Mouse (Mus musculus) frontal cortex, postnatal 25 days (tissue): Measurements from ENCODE around the gene Thada.

ENCODE experiments used
- DNase-seq, 2 experiments: peaks; one replicate each; pipeline ENCODE4 v3.0.0; 2022; ENCODE audit warnings: low spot score in 2 of 2

Thada gene

DNA sequence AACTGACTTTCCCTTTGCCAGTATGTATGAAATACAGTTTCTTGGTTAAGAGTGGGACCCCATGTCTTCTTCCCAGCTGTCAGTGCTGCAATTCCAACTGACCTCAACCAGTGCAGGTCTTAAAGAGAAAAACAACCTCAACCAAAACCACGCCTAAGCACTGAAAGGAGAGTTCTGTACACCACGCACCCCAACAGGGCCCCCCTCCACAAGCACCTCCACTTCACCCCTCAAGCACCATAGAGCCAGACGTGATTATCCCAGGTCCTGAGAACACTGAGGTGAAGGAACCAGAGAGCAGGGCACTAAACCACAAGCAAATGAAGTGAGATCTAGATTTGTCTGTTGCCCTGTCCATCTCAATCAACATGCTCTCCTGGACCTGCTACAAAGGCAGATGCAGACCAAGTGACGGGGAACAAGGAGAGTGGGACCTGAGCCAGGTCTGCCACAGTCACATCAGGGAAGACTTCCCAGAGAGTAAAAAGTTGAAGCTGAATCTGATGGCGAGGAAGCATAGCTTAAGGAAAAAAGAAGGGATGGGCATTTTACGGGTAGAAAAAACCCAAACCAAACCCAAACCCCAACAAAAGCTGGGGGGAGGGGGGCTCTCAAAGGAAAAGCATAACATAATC is 93.5 kb downstream of the Thada start:
- no peak for DNase-seq

- no peak for DNase-seq
Measured at GRCm38 (mm10) chr17:84370385-84370784, 95.6 kb downstream of the Thada start.

- no peak for DNase-seq
Measured at GRCm38 (mm10) chr17:84369769-84370168, 96.2 kb downstream of the Thada start.

GRCm38 (mm10) chr17:84368213-84369014 is 97.6 kb downstream of the Thada start:
- DNase-seq = no peak

- DNase-seq = no peak
Measured at GRCm38 (mm10) chr17:84367663-84368062, 98.3 kb downstream of the Thada start.

GRCm38 (mm10) chr17:84365791-84366301 is 100.2 kb downstream of the Thada start:
- no peak for DNase-seq

GRCm38 (mm10) chr17:84365006-84365716 is 100.8 kb downstream of the Thada start:
- DNase-seq = no peak

DNA sequence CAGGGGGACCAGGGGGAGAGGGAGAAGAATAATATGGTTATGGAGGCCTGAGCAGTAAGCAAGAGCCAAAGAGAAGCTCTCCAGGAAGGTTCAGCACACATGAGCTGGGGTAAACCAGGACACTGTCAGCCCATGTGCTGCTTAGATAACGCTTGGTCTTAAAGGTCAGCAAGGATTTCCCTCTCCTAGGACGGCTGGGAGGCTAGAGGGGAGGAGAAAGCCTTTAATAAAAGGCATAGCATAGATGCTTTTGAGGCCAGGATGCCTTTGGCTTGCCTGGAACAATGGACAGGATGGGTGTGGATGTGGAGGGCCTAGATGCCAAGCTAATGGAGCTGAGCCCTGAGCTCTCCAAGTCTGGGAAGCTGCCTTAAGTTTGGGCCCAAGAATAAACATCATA is 102.6 kb downstream of the Thada start:
- DNase-seq = no peak

GRCm38 (mm10) chr17:84362581-84363286 is 103.3 kb downstream of the Thada start:
- DNase-seq = no peak

- no peak for DNase-seq
Measured at GRCm38 (mm10) chr17:84361006-84361405, 105.0 kb downstream of the Thada start.

DNA sequence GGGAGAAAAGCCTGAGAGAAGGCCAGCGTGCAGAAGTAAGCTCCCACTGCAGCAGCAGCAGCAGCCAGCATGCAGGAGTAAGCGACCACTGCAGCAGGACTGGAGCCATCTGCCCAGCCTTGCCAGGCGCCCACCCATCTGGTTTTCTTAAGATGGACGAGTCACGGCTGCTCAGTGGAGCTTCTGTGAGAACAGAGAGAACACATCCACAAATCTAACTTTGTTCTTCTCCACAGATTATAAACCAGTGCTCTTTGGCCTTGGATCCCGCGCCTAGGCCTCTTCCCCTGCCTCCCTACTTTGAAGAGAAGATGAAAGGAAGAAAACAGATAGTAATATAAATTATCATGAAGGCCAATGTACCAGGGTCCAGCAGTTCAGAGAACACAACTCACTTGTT is 106.2 kb downstream of the Thada start:
- no peak for DNase-seq

DNA sequence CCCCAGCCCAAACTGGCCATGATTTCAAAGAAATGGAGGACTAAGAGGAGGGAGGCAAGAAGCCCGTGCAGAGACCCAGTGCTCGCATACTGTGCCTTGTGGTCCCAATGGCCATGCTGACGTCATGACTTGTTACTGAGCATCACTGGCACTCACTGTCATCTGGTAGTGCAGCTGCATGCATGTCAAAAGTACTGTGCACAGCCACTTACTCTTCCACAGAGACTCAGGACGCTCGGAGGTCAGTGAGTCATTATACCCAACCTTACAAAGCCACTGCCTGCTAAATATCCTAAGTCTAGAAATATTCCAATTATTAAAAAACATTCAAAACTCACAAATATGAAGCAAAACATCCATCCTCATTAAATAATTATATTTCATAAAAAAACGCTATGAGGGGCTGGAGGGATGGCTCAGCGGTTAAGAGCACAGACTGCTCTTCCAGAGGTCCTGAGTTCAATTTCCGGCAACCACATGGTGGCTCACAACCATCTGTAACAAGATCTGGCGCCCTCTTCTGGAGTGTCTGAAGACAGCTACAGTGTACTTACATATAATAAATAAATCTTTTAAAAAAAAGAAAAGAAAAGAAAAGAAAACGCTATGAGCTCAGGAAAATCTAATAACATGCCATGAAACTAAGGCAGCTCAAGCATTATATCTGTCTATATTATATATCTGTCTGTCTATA is 106.9 kb downstream of the Thada start:
- no peak for DNase-seq

- no peak for DNase-seq
Measured at GRCm38 (mm10) chr17:84357776-84358175, 108.2 kb downstream of the Thada start.

GRCm38 (mm10) chr17:84356056-84356887 is 109.7 kb downstream of the Thada start:
- DNase-seq = no peak

DNA sequence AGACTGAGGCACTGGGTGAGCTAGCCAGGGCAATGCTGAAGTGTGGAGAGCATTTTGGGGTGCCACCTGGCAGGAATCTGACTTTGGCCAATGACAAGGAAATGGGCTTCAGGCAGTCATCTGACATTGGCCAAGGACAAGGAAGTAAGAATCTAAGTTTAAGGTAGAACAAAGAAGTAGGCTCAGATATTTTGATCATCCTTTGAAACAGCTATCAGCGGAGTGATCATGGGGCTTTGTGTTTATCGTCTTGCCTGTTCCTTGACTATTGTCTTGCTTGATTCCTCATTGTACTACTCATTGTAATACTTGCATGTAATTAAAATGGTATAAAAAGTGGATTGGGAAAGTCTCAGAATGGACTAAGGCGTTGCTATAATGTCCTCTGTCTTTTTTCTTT is 111.0 kb downstream of the Thada start:
- no peak for DNase-seq

DNA sequence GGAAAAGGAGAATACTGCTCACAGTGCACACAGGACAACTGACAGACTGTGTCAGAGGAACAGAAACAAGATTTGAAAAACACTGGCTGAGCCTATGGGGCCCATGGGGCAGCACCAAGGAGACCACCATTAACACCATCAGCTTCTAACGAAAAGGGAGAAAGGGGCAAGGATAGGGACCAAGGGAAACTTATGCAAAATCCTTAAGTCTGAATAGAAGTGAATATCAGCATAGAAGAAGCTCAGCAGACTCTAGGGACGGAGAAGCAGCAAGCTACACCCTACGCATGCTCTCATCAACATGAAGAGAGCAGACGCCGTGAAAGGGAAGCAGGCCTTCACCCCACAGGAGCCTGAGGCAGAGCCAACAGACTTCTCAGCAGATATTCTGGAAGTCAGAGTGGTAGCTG is 112.1 kb downstream of the Thada start:
- DNase-seq = no peak

- no peak for DNase-seq
Measured at GRCm38 (mm10) chr17:84353224-84353901, 112.6 kb downstream of the Thada start.

DNA sequence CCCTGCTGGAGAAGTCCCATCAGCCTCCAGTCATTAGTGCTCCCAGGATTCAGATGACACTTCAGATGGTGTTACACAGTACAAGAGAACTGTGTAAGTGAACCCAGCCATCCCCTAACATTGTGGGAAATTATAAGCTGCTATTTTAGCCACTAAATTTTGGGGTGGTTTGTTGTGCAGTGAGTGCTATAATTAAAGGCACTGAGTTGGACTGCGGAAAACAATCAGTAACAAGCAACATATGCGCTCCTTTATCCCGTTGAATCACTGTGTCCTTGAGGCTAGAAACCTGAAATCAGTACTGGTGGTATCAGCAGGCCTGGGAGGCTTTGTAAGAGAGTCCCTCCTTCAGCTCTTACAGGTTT is 113.2 kb downstream of the Thada start:
- no peak for DNase-seq

- no peak for DNase-seq
Measured at GRCm38 (mm10) chr17:84351912-84352789, 113.9 kb downstream of the Thada start.
